Mouse (Mus musculus) ES-CJ7 (cell line): ENCODE measurements around the gene Acot7.

Source experiments
- DNase-seq: peaks from one replicate; pipeline ENCODE4 v3.0.0; 2011; ENCODE audit warnings: low read depth, low spot score

The Acot7 gene

DNA sequence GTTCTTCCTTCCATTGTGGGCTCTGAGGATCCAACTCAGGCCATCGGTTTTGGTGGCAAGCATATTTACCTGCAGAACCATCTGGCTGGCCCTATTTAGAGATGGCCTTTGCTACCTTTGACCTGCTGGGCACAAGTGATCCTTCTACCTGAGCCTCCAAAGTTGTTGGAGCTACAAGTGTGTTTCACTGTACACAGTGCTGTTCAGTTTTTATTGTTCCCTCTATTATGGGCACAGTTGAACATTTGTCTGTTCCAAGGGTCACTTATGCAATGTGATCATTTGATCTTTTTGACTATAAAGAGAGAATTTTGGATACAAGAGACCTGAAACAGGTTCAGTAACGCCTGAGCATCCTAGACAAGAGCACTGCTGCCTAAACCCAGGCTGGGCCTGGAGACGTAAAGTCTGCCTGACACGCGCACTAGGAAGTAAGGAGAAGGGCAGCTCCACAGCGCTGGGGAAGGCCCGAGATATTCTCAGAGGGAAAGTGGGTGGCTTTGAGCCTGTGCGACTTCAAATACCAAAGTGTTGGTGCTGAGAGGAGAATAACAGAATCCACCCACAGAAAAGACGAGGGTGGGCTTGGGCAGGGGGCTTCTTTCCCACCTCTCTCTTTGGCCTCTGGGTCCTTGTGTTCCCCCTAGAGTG is 65.4 kb downstream of the Acot7 start:
- no peak for DNase-seq

GRCm38 (mm10) chr4:152243969-152244368 is 66.0 kb downstream of the Acot7 start:
- no peak for DNase-seq

- no peak for DNase-seq
Observed at GRCm38 (mm10) chr4:152244545-152245522, 66.9 kb downstream of the Acot7 start.

DNA sequence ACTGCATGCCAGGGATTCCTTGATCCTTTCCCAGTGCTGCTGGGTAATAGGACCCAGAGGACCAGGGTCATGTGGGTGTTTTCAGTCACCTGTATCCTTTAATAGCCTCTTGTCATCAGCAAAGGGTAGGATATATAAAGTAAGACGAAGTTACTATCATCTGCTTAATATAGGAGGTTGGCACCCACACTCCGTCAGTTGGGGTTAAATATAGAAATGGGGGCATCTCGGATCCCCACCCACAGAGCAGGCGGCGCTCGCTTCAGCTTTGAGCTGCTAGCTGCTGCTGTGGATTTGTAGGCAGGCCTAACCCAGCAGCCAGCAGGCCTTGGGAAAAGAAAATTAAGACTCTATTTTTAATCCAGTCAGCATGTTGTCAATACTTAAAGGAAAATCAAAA is 68.1 kb downstream of the Acot7 start:
- DNase-seq = no peak

GRCm38 (mm10) chr4:152247195-152247594 is 69.3 kb downstream of the Acot7 start:
- no peak for DNase-seq

DNA sequence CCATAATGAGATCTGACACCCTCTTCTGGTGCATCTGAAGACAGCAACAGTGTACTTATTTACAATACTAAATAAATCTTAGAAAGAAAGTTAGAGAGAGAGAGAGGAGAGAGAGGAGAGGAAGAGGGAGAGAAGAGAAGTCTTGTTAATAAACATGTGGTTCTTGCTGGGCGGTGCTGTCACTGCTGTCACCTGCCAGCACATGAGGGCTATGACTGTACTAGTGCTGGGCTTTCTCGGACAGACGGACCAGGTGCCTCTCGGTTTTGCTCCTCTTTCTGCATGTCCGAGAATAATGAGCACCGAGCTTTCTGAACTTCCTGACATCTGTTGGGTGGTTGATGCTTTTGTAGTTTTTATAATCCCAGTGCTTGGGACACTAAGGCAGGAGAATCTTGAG is 72.7 kb downstream of the Acot7 start:
- DNase-seq = no peak

DNA sequence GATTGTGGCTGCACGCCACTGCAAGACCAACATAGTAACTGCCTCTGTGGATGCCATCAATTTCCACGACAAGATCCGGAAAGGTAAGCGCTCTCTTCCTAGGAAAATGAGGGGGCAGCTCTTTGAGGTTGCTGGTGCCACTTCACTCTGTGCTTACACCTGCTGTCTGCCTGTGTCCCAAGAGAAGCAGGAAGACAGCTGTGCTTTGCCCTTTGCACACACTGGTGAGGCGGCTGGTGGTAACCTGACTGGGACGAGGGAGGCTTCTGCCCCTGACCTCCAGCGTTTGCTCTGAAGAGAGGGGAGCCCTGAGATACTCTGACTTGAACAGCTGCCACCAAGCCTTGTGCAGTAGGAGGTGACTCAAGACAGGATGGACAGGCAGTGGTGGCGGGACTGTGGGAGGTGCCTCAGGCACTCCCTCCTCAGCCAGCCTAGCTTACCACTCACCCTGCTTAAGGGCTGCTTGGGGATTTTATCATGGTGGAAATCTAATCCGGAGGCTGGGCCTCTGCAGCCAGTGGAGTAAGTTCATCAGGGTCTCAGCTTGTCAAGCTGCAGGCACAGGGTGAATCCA is 75.3 kb downstream of the Acot7 start:
- no peak for DNase-seq

- no peak for DNase-seq
Observed at GRCm38 (mm10) chr4:152257070-152257469, 79.1 kb downstream of the Acot7 start.

- no peak for DNase-seq
Observed at GRCm38 (mm10) chr4:152260451-152260850, 82.5 kb downstream of the Acot7 start.

DNA sequence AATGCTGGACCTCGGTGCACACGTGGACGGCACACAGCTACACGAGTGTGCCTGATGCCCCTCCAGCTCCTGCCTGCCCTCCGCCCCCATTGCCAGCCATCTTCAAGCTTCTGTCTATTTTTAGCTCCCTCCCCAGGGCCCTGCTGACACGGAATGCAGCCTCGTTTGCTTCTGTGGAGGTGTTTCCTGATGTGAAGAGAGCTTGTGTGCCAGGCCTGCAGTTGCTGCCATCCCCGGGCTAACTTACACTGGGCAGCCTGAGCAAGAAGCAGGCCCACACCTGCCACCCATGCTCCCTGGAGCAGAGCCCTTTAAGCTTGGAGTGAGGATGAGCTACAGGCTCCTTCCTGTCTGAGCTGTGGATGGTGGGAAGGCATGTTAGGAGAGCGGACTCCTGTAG is 84.3 kb downstream of the Acot7 start:
- DNase-seq = no peak

- no peak for DNase-seq
Observed at GRCm38 (mm10) chr4:152263089-152263488, 85.2 kb downstream of the Acot7 start.

DNA sequence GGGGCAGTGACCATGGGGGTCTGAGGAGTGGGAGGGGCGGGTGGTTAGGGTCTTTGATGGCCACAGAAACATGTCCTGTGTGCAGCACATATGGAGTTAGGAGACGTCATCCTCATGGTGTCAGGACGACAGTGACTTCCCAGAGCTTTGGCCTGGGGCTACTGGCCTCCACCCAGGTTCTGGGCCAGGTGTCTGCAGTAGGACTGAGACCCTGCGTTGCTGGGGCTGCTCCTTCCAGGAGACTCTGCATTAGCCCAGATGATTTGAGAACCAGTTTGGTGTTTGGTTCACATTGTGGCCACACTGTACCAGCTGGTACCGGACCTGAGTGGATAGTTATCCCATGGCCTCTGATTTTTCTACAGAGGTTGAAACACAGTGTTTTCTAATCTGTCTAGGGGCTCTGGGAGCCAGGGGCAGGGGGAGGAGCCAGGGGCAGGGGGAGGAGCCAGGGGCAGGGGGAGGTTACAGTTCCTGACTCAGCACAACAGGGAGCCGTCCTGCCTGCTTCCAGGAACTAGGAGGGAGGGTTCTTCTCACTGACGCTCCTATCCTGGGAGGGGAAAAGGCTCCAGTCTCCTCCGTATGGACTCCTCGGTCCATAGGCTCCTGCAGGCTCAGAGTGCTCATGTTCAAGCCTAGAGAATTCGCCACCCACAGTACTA is 85.7 kb downstream of the Acot7 start:
- DNase-seq = peak; percentile 88

- DNase-seq = no peak
Observed at GRCm38 (mm10) chr4:152264177-152264530, 86.2 kb downstream of the Acot7 start.

GRCm38 (mm10) chr4:152264867-152265568 is 87.1 kb downstream of the Acot7 start:
- peak; percentile 60 for DNase-seq

DNA sequence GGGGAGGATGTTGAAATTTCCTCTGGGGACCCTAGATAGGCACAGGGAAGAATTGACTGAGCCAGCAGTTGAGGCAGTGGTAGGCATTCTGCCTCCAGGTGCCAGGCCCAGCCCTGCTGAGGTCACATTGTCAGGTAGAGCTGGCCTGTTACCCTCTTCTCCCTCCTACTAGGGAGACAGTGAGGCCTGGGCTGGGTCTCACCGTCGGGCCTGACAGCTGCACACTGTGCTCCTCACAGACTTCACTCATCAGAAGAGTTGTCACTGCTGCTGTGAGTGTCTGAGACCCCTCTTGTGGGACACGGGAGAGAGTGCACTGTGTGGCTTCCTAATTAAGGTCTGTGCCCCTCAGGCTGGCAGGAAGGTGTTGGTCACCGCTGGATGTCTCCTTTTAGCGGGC is 87.9 kb downstream of the Acot7 start:
- DNase-seq = no peak

DNA sequence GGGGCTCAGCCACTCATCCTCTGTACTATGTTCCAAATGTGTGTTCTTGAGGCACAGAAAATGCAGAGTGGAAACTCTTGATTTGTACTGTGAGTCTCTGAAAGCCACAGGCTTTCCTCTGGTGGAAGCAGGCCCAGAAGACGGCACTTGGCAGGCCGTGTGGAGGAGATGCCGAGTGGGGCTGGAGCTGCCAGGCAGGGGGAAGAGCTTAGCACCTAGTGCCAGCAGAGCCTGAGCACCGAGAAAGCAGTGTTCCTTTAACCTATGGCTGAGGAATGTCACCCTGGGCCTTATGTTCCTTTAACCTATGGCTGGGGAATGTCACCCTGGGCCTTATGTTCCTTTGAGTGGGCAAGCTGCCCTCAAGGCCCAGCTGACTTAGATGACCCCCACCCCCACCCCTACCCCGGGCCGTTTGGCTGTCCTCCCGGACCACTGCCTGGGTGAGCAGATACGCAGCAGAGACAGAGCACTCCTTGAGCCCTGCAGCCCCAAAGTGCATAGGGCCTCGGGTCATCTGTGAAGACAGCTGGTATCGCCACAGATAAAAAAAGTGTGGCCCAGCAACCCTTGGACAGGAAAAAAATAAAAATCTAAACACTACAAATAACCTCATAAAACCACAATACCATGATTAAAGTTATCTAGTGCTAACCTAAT is 88.4 kb downstream of the Acot7 start:
- DNase-seq = no peak

DNA sequence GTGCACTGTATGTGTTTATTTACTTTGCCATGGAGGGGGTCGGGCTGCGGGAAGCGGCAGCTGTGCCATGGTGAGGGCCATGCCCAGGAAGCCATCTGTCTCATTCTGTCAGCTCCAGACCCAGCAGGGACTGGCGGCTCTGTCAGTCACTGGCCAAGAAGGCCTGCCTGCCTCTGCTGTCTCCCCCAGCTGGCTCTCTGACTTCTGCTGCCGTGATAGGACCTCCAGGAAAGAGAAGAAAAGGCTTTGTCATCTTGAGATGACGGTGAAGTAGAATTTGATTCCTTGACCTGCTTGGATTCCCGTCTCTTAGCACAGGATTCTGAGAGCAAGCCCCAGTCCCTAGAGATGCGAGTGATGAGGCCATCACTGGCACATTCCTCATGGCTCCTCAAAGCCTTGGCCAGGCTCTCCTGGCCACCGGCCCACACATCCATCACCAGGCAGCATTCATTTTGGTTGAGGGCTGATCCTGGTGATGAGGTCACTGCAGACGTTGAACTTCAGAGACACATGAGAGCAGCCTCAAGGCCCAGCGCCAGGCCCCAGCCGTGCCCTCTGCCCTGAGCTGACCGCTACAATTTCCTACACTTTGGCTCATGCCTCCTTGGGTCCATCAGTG is 89.9 kb downstream of the Acot7 start:
- no peak for DNase-seq

GRCm38 (mm10) chr4:152269967-152270366 is 92.0 kb downstream of the Acot7 start:
- no peak for DNase-seq

DNA sequence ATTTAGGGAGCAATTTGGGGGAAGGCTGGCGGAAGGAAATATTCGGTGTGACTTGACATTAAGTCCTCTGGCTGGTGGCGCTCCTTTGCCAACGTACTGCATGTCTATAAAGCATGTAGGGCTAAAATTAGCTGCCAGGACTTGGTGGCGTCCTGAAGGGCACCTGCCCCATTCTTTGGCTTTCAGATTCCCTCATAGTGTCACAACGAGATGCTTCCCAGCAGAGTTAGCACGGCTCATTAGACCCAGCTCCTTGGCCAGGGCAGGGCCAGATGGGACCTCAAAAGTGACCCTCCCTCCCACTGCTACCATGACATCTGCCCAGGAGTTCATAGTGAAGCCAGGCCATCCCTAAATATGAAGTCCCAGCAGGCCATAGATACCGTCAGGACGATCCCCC is 92.7 kb downstream of the Acot7 start:
- no peak for DNase-seq

GRCm38 (mm10) chr4:152271334-152271733 is 93.4 kb downstream of the Acot7 start:
- no peak for DNase-seq

GRCm38 (mm10) chr4:152272006-152272405 is 94.1 kb downstream of the Acot7 start:
- DNase-seq = no peak
